Mouse (Mus musculus): ENCODE data around the gene Klc4.

Gene Klc4

GRCm38 (mm10) chr17:46645561-46646321 is at the start of gene Klc4, which contains the start of gene Mrpl2:
Klc4 (minus strand) TSS chr17:46646022.
Mrpl2 (plus strand) TSS chr17:46646229.
- peak; percentile 100 for DNase-seq (ENCODE audit: low read depth, low spot score)

DNA sequence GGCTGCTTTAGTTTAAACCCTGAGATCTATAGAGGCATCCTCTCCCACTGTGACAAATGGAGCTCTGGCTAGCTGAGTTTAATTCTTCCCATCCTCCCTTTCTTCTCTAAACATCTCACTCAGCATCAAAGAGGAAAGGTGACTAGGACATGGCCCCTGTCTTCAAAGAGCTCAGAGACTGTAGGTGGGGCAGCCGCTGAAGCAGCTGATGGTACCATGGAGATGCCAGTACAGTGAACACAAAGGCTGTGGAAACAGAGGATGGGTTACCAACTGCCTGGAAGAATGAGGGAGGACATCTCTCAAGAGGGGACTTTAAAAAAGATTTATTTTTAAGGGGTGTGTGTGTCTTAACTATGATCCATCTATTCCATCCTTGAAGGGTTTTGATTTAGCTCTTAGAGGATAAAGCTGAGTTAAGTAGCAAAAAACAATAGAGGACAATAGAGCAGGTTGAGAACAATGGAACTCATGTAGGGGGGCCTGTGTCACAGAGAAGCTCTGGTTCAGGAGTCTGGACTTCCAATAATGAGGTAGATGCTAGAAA is 48.8 kb upstream of the Klc4 start:
- DNase-seq (ENCODE audit: low read depth, low spot score), result no peak

DNA sequence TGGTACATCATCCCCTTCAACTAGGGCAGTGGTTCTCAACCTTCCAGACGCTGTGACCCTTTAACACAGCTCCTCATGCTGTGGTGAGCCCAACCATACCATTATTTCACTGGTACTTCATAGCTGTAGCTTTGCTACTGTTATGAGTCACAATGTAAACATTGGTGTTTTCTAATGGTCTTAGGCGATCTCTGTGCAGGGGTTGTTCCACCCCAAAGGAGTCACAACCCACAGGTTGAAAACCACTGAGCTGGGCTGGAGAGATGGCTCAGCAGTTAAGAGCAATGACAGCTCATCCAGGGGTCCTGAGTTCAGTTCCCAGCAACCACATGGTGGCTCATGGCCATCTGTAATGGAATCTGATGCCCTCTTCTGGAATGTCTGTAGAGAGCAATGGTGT is 45.6 kb upstream of the Klc4 start:
- no peak for DNase-seq (ENCODE audit: low read depth, low spot score)

- DNase-seq (ENCODE audit: low read depth, low spot score), result no peak
These were observed 44.8 kb upstream of the Klc4 start for GRCm38 (mm10) chr17:46690665-46691064.

- DNase-seq (ENCODE audit: low read depth, low spot score), result no peak
These were observed 40.1 kb upstream of the Klc4 start for GRCm38 (mm10) chr17:46685913-46686312.

- DNase-seq (ENCODE audit: low read depth, low spot score), result no peak
These were observed 37.0 kb upstream of the Klc4 start for GRCm38 (mm10) chr17:46682654-46683389.

DNA sequence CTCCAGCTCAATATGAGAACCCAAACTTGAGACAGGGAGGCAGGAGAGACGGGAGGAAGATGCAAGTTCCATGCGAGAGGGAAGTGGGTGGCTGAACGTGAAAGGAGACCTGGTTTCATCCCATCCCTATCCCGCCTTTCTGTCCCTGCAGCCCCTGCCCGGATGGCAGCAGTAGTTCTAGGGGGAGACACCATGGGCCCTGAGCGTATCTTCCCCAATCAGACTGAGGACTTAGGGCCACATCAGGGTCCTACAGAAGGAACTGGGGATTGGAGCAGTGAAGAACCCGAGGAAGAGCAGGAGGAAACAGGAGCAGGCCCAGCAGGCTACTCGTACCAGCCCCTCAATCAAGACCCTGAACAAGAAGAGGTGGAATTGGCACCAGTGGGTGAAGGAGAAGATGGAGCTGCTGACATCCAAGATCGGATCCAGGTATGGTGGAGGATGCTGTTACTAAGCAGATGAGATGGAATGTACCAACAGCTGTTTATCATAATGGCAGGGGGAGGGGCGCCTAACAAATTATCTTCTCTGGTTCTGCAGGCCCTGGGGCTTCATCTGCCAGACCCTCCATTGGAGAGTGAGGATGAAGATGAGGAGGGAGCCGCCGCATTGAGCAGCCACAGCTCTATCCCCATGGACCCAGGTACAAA is 35.8 kb upstream of the Klc4 start:
- peak; percentile 49 for DNase-seq (ENCODE audit: low read depth, low spot score)

DNA sequence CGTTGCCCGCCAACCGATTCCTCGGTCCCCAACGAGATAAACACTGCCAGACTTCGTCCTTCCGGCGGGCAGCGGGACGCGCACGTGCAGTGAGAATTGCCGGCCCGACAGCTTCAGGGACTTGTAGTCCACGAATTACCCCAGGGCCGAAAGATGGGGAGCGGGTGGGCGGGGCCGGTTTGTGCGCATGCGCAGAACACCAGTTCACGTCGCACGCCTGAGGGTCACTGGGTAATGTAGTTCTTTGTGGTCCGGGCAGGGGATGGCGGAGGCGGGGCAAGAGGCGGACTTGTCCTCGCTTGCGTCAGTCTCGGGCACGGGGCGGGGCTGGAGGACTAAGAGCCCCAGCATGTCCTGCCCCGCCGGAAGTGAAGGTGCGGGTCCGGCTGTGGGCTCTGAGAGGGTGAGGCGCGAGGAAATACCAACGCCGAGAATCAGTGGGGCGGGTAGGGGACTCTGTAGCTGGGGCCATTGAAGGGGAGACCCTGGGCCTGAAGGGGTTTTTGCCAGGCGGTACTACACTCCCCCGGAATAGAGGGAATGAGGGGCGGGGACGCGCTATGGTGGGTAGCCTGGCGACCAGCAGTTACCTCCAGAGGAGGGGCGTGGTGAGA is 35.0 kb upstream of the Klc4 start, which contains the start of gene Klhdc3:
TSS of gene Klhdc3 (minus strand) at position 155 of the 614 bp plus-strand sequence.
- DNase-seq (ENCODE audit: low read depth, low spot score), result peak; percentile 99

GRCm38 (mm10) chr17:46679843-46680759 is 34.3 kb upstream of the Klc4 start:
- DNase-seq (ENCODE audit: low read depth, low spot score), result peak; percentile 75

DNA sequence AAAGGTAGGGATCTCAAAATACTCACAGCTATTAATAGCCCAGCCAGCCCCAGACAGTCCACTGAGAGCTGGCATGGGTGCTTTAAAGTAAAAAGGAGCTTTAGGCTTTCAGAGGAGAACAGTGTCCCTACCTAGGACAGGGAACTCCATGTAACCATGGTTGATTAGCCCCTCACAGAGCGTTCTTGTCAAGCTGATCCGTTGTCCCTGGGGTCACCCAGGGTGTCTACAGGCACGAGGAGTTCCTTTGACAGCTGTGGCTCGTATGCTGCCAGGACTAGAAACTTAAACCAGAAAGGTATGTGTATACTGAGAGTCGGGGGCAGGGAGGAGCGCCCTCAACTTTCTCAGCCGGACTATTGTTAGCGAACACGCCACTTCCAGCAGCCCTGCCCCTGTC is 33.1 kb upstream of the Klc4 start:
- DNase-seq (ENCODE audit: low read depth, low spot score), result no peak

DNA sequence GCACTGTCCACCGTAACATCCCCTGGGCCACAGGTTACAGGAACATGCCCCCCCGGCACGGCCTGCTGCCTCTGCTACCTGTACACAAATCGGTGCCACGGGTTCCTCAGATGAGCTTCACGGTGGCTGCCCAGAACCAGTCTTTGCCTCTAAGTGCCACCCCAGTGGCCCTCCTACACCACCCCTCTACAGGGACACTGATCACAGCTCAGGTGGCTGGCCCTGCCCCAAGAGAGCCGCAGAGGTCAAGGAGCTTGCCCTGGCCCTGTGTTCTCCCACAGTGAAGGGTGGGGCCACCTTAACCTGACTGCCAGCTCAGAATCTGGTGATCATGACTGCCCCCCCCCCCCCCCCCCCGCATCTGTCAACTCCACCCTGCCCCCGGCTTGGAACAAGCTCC is 32.6 kb upstream of the Klc4 start, which contains the start of gene Mea1:
TSS of gene Mea1 (plus strand) at position 378 of the 400 bp plus-strand sequence.
- no peak for DNase-seq (ENCODE audit: low read depth, low spot score)

GRCm38 (mm10) chr17:46674530-46675283 is 28.9 kb upstream of the Klc4 start:
- DNase-seq (ENCODE audit: low read depth, low spot score), result no peak

DNA sequence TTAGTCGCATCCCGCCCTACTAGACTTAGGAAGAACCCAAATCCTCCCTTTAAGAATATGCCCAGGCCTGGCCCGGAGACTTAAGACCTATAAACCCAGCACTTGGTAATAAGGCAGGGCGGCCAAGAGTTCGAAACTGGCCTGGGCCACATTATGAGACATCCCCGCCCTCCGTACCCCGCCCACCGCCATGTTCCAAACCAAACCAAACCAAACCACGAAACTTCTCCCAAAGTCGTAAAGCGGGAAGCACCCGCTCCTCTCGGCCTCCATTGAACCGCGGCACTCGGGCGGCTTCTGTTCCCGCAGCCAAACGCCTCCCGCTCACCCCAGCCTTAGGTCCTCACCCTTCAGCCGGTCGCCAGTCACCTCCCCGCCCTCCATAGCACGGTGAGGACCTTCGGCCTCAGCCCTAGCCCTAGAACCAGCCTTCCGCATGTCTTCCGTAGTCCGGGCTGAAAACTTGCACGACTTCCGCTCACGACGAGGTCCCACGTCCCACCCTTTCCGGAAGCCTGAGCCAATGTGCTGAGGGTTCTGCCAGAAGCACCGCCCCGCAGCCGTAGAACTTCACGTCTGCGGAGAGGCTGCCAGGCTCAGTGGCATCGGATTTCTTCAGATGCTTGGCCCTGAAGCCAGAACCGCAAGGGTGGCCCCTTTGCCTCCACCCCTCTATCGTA is 28.2 kb upstream of the Klc4 start, which contains the start of gene Rrp36:
TSS of gene Rrp36 (minus strand) at position 503 of the 680 bp plus-strand sequence.
- DNase-seq (ENCODE audit: low read depth, low spot score), result peak; percentile 94

DNA sequence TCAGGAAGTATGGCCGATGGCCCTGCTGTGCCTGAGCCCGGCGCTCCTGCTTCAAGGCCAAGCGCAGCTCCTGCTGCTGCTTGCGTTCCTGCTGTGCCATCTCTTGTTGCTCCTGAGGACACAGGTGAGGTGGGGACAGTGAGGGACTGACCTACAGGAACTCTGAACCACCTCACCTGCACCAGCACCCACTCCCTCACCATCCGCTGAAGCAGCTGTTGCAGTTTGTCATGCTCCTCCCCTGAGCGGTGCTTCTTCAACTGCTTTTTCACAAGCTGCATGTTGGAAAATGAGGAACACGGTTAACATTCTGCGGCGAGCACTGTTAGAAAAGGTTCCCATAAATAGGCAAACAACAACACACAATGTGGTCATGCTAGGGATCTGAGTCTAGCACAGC is 24.1 kb upstream of the Klc4 start:
- no peak for DNase-seq (ENCODE audit: low read depth, low spot score)

DNA sequence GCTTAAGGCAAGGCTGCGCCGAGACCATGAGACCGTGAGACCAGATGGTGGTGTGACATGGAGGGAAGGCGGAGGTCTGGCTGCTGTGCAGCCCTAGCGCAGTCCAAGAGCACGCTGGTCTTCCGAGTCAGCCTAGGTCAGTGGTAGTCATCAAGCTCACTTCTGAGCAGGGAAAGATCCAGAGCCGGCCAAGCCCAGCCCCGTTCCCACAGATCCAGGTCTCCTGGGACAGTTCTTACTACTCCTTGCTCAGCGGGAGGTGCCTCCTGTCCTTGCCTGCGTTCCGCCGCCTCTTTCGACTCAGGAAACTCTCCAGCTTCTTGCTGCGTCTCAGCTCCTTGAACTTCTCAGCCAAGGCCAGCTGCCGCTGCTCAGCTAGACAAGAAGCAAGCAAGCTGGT is 21.9 kb upstream of the Klc4 start:
- no peak for DNase-seq (ENCODE audit: low read depth, low spot score)

GRCm38 (mm10) chr17:46662730-46663129 is 16.9 kb upstream of the Klc4 start:
- DNase-seq (ENCODE audit: low read depth, low spot score), result no peak

- DNase-seq (ENCODE audit: low read depth, low spot score), result no peak
These were observed 16.2 kb upstream of the Klc4 start for GRCm38 (mm10) chr17:46661981-46662380.

DNA sequence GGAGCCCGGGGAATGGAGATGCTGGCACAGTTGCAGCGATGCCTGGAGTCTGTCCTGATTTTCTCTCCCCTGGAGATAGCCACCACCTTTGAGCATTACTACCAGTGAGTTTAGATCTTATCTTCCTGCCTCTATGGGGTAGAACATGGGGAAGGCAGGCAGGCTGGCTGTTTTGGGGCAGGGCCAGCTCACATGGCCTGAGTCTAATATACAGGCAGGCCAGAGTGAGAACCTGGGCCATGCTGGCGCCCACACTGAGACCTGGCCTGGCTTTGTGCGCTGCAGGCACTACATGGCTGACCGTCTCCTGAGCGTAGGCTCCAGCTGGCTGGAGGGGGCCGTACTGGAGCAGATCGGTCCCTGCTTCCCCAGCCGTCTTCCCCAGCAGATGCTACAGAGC is 15.5 kb upstream of the Klc4 start:
- DNase-seq (ENCODE audit: low read depth, low spot score), result no peak

- DNase-seq (ENCODE audit: low read depth, low spot score), result no peak
These were observed 10.2 kb upstream of the Klc4 start for GRCm38 (mm10) chr17:46656054-46656453.
